Mouse (Mus musculus) Muller cell, postnatal 12 days (primary cell): Measurements from ENCODE around the gene Limch1.

Source experiments
- DNase-seq: peaks from one replicate; pipeline ENCODE4 v3.0.0-alpha.2; 2015; ENCODE audit errors: inconsistent ontology term

Limch1 gene

DNA sequence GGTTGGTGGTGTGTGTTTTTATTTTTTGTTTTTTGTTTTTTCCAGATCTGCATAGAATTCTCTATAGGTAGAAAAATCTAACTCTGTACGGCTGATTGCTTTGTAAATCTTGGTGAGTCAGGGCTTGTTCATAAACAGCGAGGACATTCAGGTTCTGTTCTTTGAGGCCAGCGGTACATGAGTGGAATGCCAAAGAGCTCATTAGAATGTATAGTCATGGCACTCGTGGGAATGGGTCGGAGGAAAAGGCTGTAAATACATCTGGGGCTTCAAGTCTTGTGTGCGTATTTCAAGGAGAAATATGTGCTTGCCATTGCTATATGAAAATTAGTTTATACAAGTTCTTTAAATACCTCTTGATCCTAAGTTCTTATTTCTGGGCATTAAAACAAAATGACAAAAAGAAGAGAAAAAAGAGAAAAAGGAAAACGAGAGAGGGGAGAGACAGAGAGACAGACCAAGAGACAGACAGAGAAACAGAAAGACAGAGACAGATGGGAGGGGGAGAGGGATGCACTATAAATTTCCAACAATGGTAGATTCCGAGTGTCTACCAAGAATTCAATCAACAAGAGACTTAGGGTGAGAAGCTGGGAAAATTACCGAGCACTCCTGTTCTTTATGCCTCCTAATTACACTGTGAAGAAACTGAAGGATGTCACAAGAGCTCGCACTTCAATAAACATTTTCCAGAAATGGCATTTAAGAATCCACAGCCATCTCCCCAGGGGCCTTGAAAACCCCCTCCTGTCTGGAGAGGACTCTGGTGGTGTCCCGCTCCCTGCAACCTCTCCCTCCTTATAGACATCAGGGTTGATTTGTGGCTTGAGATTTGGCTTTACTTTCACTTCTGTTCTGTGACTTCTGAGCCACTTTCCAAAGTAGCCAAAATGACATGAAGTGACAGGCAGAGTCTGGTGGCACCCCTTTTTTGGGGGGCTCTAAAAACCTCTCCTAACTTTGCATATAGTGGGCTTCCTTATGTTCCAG is 173.0 kb downstream of the Limch1 start:
- DNase-seq, result no peak

DNA sequence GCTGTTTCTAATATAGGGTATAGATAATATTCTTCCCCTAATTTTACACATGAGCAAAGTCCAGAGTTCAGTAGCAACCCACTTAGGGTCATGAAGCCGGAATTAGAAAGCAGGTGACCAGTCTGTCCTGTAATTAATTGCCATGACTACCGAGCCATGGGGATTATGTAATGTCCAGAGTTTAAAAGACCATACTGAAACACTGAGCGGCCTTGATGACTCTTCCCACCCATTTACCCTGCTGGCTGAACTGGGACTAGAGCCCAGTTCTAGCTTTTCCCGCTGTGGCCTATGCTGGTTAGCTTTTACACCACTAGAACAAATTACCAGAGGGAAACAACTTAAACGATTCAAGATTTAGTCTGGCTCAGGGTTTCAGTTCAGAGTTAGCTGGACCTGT is 177.0 kb downstream of the Limch1 start:
- DNase-seq, result peak; percentile 43

DNA sequence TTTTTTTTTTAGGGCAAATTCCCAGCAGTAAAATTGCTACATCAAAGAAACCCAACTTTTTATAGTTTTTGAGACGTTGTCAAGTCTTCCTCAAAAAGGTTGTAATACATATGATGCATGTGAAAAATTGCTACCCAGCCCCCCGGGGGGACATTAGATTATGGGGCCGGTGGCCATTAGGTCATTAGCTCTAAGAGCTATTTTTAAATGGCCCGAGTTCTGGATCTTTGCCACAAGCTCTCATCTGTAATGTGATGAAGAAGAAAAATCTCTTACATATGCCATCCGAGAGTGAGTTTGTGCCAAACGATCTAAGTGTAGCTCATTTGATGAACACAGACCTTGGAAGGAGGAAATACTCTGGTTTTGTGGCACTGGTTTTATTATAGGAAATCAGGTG is 183.7 kb downstream of the Limch1 start:
- no peak for DNase-seq

DNA sequence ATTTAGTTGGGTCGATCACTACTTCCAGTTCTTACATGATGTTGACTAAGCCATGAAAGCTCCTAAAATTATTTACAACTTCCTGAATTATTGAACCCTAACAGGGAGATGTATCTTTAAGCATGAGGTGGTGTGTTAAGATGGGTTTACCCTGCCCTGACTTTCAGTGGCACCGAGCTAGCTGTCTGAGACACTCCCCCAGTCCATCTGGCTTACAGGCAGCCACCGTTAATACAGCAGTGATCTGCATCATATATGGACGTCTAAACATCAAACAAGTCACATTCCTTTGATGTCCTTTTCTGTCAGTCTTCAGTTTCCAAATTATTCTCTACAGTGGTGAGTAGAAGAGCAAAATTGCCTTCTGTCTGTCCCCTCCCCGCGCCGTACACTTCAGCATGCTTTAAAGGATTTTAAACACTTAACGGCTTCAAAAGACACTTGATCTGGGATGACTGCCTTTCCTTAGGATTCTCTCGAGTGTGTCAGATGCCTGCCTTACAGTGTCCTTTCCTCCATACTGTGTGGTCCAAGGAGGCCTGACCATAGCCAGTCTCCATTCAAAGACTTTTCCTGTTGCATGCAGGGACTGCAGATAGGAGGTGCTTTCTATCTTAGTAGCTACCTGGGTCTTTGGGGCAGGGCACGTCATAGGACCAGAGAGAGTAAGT is 187.6 kb downstream of the Limch1 start:
- no peak for DNase-seq

DNA sequence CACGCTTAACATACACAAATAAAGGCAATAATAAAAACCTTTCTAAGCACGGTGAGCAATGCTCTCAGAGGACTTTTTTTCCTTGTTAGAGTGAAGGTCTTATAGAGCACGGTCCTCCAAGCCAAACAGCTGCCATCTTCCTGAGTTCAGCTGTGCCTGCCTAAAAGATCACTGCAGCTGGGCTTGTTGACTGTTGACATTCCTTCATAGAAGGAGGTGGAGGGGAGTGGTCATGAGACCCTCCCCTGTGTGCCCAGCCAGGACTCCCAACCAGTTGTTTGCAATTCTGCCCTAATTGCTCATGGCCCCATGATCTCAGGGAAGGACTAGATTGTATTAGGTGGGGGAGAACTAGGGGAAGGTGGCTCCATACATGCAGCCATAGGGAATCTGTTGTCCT is 189.0 kb downstream of the Limch1 start:
- no peak for DNase-seq

DNA sequence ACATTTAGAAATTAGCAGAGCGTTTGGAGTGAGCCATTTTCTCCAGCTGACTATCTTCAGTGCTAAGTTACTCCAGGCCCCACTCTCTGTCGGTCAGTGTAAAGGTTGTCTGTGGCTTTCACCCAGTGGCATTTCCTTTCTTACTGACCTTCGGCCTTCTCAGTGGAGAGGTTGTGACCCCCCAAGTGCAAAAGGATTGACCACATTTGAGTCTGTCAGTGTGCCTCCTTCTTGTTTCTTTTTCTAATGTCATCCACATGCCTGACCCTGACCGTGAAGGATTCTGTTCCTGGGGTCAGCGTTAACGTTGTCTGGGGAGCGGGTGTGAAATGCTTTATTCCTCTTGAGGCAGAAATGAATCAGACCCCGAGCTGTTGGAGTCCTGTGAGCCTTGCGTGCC is 191.7 kb downstream of the Limch1 start:
- no peak for DNase-seq

DNA sequence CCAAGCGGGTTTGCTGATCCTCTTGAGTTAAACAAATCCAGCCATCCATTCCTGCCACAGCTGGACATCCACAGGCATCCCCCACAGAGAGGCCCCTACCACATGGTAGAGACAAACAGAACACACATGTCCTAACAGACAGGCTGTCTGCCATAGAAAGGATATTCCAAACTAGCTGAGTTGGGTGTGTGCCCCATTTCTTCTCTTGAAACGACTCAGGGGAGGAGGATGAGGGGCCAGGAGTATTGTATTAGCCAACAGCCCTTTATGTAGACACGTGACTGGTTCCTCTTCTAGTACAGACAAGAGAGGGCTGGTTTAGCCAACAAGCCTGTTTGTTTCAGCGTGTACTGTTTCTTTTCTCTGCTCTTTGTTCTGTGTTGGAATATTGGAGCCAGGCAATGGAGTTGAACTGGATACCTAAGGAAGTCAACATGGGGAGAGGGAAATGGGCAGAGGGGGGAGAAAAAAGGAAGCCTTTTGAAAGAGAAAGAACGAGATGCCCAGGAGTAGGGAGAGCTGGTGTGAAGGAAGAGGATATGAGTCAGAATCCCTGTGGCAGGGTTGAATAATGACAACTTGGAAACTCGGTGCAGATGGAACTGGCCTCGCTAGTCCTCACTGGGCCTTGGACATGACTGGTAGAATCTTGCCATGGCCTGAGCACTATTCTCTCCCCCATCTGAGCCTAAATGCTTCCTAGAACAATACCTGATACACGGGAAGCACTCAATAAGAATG is 196.3 kb downstream of the Limch1 start:
- no peak for DNase-seq

DNA sequence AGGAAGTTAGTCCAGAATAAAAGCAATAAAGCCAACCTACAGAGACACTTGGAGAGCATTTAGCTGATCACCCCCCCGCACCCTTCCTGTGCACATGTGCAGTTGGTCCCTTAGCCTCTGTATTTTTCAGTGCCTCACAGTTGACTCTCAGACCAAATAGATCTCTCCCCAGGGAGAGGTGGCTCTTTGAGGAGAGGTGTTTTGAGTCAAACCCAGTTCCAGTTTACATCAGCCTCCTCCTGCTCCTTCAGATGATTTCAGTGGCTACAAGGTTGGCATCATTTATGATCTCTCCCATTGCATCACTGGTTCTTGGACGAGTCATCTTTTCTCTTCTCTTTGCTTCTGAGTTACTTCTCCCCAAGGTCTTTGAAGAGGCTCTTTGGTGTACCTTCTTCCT is 197.3 kb downstream of the Limch1 start:
- DNase-seq, result no peak

DNA sequence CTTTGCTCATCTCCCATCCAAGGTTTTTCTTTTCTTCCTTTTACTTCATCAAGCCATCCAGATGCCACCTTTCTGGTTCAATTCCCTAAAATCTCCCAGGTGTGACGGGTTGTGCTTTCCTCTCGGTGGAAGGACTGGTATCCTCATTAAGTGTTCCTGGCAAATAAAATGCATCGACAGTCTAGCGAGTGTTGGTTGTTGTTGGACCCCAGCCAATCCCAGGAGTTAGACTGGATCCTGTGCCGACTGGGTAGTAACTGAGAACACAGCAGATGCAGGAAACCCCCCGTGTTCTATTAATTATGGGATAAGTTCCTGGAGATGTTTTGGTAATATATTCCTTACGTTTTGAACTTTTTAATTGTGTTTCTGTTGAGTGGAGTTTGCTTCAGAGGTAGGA is 197.9 kb downstream of the Limch1 start:
- DNase-seq, result no peak

DNA sequence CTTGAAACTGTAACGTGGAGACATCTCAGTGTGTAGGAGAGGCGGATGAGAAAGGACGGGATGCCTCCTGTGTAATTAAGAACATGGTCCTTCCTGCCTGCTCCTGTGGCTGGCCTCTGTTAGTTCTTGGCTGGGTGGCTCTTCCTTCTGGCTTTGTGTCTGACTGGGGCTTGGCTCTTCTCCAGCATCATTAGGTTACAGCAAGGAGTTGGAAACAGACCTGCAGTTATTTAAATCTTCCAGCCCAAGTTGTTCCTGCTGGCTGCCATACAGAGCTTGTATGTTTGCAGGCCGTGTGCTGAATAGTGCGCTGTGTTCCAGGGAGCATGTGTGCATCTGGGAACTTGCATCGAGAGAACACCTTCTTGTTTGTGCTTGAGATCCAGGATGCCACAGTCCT is 202.3 kb downstream of the Limch1 start:
- peak; percentile 55 for DNase-seq

DNA sequence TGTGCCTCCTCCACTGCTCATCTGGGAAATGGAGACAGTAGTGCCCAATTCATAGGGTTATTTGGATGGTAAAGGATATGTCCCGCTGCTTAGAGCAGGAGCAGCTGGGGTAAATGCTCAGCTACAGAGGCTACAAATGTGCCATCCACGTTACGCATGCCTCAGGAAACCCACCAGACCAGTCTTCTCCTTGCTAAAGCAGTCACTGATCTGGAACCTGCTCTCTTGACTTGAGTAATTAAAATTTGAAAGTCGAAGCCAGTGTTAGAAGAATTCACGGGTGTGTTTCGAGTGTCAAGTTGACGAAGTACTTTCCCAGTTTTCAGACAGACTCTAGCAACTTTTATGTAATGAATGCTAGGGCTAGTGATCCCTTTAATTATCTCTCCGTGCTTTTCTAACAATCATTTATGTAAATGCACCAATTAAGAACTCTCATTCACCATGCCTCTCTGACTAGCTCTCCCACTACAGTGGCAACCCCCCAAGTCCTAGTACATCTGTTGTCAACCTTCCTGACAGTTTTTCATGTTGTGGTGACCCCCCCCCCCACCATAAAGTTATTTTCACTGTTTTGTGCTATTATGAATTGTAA is 203.6 kb downstream of the Limch1 start:
- DNase-seq, result no peak

DNA sequence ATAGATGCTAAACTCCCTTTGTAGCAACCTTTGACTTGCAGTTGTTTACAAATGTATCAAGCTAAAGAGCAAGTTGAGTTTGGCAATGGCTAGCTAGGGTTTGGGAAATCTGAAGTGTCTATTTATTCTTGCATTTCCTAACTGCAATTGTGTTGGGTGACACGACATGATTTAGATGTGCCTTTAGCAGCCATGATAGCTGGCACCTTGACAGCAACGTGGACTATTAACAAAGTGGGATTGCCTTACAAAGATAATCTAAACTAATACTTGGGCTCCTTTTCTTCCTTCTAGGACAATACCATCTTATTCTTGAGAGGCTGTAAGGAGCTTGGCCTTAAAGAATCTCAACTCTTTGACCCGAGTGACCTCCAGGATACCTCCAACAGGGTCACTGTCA is 207.7 kb downstream of the Limch1 start:
- no peak for DNase-seq

DNA sequence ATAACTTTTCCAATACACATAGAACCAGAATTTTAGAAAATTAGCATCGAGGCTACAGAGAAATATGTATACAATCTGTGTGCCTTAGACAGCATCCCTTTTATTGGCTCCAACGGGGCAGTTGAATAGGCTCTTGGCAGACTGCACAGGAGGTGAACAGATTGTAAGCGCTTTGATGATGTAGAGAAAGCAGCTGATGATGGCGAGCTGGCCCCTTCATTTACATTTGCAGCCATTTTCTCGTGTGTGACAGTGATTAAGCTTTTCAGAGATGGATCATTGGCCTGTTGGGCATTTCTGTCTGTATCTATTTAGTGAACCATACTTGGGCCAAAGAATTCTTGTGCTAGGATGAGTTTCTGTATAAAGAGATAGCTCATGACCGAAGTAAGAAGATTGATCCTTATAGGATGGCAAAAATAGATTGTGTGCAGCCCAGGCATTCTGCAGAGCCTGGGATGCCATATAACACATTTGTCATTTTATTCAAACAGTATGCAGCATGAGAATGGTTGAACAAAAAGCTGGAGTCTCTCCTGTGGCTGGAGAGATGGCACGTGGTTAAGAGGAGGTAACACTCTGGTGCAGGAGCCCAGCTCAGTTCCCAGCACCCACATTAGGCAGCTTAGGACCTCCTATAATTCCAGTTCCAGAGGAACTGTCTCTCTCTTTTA is 208.5 kb downstream of the Limch1 start:
- DNase-seq, result no peak

DNA sequence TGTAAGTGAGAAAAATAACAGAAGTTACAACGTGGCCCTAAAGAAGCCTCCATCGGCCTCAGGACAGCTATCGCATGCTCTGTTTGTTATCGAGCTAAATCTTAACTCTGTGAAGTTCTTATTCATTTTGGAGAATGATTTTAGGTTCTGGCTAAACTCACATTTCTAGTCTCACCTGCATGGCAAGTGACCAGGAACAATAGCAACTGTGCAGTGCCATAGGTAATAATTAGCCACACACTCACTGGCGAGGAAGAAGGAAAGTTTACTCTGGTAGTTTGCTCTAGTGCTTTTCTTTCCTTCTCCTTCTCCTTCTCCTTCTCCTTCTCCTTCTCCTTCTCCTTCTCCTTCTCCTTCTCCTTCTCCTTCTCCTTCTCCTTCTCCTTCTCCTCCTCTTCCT is 209.6 kb downstream of the Limch1 start:
- no peak for DNase-seq

DNA sequence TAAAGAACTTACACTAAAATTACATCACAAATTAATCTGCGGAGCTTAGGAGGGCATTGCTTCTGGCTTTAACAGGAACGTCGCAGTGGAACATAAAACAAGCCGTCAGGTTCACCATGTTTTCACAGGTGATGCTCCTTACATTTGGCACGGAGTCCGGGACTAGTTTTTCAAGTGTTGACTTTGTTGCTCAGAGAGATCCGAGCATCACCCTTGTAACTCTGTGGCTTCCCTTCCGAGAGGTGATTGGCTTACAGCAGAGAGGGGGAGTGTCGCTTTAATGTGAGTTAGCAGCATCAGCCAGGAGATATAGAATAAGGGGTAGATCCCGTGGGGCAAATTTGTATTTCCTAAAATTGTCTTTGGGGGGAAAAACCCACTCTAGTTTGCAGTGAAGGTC is 212.0 kb downstream of the Limch1 start:
- DNase-seq, result no peak

DNA sequence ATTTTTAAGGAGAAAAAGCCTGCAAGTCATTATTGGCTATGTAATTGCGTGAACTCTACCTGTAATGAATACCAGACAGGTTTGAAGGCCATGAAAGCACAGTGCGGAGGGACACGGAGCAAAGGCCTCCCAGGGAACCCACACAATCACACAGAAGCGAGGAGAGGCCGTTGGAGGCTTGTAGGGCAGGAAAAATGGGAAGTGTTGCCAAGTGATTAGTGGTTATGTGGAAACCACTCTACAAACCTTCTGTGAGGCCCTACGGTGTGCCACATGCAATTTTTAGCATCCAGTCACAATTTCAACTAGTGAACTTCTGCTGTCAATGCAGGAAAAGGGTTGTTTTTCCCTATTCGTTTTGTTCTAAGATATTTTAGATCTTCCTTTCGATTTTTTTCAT is 212.5 kb downstream of the Limch1 start:
- no peak for DNase-seq

DNA sequence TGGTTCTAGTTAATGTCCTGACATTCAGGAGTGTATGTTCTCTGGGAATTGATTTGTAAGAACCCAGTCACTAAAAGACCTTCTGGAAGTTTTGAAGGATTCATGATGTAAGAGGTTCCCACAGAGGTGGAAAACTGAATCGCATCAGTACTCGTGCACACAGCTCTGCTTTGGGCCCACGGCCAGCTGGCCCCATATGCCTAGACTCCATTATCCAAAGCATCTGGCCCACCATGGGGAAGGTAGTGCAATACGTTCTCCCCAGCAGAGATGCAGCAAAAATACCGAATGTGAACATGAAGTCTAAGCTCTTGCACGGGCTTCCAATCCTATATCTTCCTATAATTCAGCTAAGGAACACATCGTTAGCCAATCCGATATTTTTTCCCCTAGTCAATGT is 214.3 kb downstream of the Limch1 start:
- DNase-seq, result no peak

DNA sequence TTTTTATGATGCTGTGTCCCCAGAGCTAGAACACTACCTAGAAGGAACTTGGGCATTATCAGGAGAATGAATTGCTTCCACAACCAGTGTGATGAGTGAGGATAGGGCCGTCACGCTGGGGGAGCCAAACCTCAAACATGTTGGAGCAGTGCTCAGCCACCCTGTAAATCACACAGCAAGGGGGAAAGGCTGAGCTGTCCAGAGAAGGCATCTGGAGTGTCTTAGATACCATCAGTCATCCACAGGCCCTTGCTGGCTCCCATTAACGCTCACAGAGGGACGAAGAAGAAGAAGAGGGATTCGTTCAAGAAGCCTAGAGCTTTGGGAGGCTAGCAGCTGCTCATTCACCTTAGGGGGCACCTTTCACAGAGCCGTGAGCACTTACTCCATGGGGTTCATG is 219.8 kb downstream of the Limch1 start:
- no peak for DNase-seq

DNA sequence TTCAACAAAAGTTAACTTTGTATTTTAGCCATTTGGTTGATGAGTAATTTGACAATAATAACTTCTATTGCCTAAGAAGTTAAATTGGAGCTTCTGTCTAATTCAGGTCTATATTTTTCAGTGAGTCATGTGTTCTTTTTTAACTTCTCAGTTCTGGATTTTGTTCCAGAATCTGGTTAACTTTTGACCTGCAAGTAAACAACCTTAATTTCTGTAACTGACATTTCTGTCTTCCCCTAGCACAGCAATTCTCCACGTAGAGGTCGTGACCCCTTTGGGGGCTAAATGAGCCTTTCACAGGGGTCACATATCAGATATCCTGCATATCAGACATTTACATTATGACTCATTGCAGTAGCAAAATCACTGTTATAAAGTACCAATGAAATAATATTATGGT is 221.5 kb downstream of the Limch1 start:
- DNase-seq, result no peak

DNA sequence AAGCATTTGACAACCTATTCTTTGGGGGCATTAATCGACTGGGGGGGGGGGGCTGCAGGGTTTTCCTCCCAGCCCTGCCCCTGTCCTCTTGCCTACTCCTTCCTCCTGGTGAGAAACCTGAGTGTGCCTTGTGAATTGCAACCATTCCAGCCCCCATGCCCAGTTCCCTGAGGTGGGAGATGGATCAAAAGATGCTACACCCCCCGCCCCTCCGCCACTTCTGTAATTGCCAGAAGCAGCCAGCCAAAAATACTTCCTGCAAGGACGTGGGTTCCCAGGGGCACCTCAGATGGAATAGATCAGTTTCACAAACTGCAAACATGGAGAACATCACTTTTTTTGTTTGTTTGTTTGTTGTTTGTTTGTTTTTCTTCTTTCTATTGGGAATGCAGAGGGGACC is 222.0 kb downstream of the Limch1 start:
- DNase-seq, result no peak

DNA sequence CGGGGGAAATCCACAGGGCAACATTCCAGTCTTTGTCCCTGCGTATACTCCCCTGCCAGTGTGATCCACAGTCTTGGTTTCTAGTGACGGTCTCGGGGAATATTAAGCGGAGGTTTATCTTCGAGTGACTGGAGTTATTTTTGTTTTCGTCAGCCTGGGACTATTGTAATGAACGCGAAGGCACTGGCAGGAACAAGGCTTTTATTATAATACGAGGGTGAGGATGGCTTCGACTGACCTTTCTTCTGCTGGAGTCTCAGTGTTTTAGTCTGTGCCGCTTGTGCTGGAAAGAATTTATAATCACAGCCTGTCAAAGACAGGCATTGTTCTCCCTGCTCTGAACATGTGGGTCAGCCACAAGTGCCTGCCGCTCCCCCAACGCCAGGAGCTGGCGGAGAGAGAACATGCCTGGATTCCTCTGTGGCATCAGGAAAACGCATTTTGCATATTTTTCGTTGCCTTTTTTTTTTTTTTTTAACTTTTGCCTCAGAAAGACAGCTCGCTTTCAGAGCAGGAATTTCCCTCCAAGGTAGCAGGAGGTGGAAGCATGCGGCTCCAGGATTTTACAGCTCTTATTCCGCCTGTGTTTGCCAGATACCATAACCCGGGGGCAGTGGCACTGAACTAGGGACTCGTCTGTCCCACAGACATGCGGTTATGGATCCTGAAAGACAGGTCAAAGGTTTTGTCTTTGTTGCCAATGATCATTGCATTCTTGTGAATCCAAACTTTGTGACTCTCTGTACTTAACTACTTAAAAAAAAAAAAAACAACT is 222.6 kb downstream of the Limch1 start:
- DNase-seq, result peak; percentile 96
